Mouse (Mus musculus): Measurements from ENCODE around the gene Dag1. TPM values are rescaled to one million over a fixed set of nuclear protein-coding genes. Genes with fewer than 3 reads are reported as not detected.
"Not testable (repeated sequence)": the region's sequence is repeated elsewhere in the genome, so short reads cannot be mapped to it uniquely, and the experiment has no call there.

The Dag1 gene
- total RNA-seq, 2 experiments from 2014 or later, result 119 to 120 TPM

GRCm38 (mm10) chr9:108274476-108275330 lies 10.9 kb upstream of the Dag1 start:
- no peak for DNase-seq (ENCODE audit: low spot score in 2 of 2)

DNA sequence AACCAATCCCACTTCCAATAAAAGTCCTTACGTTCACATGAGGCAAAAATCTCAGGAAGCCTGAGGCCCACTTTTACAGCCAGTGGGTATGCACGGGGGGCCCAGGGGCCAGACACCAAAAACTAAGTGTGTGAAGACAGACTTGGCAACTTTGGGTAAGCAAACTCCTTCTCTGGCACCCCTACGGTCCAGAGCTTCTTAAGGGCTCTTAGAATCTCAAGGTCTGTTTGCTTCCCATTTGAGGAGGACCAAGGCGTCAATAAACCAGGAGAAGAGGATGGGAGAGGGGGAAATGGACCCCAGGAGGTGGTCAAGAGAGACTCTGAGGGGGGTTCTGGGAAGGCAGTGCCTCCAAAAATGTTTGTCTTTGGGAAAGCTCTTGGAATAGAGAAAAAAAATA lies 9.7 kb upstream of the Dag1 start:
- no peak for DNase-seq (ENCODE audit: low spot score in 2 of 2)

DNA sequence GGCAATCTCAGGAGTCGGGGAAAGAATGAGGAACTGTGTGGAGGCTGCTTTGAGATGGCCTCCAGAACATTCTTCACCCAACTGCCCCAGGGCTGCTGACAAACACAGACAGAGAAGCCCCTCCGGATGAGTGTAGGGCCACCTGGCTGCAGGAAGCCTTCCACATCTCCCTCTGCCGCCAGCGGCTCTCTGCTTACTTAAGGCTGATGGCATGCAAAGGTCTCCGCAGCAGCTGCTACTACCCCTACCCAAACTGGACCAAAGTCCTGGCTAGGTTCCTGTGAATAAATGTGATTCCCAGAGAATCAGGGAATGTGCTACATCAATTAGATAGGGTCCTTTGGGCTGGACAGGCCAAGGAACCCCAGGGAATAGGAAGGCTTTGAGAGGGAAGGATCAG lies 8.9 kb upstream of the Dag1 start:
- DNase-seq (ENCODE audit: low spot score in 2 of 2), result no peak

GRCm38 (mm10) chr9:108271941-108272340 lies 8.2 kb upstream of the Dag1 start:
- no peak for DNase-seq (ENCODE audit: low spot score in 2 of 2)

- not testable (repeated sequence) for DNase-seq (ENCODE audit: low spot score in 2 of 2)
These were observed 4.9 kb upstream of the Dag1 start for GRCm38 (mm10) chr9:108268701-108269100.

GRCm38 (mm10) chr9:108267691-108268090 lies 3.9 kb upstream of the Dag1 start:
- DNase-seq (ENCODE audit: low spot score in 2 of 2), result no peak

- no peak for DNase-seq (ENCODE audit: low spot score in 2 of 2)
These were observed 2.6 kb upstream of the Dag1 start for GRCm38 (mm10) chr9:108266261-108266935.

- DNase-seq (ENCODE audit: low spot score in 2 of 2), result no peak
These were observed 598 bp upstream of the Dag1 start for GRCm38 (mm10) chr9:108264191-108264921.

GRCm38 (mm10) chr9:108263131-108263681 lies 552 bp downstream of the Dag1 start:
- peak in 1 of 2 experiments; percentile 19 for DNase-seq (ENCODE audit: low spot score in 2 of 2)

DNA sequence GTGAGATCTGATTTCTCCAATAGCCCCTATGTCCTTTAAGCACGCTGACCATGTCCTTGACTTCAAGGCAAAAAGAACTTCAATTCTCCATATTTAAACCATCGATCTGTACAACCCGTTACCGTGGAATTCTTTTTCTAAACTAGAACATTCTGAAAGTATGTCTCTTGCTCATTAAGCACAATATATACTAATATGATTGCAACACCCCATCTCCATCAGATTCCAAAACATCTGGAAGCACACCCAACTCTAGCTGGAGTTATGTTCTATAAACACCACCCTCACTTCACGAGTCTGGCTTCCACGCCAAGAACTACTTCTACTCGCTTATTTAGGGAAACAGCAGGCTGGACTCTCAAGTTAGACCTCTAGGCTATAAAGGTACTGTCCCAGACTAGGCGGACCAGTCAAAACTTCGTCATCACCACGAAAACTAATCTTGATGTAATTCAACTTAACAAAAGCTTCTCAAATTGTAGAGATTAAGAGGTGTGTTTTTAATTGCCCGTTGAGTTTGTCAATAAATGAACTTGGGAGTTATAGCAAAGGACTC lies 1.2 kb downstream of the Dag1 start:
- no peak for DNase-seq (ENCODE audit: low spot score in 2 of 2)

GRCm38 (mm10) chr9:108261865-108262264 lies 1.9 kb downstream of the Dag1 start:
- DNase-seq (ENCODE audit: low spot score in 2 of 2), result no peak

DNA sequence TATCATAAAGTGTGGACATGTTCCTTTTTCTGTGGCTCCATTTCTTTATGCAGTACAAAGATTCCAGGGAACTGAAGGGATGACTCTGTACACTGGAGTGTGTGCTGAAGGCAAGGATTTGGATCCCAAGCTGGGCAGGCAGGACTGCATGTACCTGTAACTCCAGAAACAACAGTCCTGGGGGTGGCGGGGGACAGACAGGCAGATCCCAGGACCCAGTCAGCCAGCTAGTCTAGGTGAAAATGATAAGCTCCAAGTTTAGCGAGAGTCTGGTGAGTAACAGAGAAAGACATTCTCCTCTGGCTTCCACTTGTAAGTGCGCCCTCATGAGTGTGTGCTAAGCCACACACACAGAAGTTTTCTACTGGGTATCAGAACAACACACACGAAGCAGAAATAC lies 3.2 kb downstream of the Dag1 start:
- no peak for DNase-seq (ENCODE audit: low spot score in 2 of 2)

DNA sequence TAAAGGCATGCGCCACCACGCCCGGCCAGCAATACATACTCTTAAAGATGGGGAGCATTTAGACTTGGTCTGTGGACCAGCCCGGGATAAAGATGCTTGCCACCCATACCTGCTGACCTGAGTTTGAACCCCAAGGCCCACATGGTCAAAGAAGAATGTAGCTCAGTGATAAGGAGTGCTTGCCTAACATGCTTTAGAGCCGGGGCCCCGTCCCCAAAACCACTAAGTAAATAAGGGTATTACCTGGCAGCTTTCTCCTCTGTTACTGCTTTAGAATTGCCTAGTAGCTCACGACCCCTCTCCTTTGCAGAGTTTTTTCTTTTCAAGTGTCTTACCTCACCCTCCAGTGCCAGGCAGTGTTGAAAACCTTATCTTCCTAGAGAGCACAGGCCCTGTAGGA lies 11.0 kb downstream of the Dag1 start:
- no peak for DNase-seq (ENCODE audit: low spot score in 2 of 2)

- DNase-seq (ENCODE audit: low spot score in 2 of 2), result no peak
These were observed 11.9 kb downstream of the Dag1 start for GRCm38 (mm10) chr9:108251877-108252276.

- no peak for DNase-seq (ENCODE audit: low spot score in 2 of 2)
These were observed 14.8 kb downstream of the Dag1 start for GRCm38 (mm10) chr9:108248957-108249356.

- DNase-seq (ENCODE audit: low spot score in 2 of 2), result no peak
These were observed 18.8 kb downstream of the Dag1 start for GRCm38 (mm10) chr9:108244984-108245383.

DNA sequence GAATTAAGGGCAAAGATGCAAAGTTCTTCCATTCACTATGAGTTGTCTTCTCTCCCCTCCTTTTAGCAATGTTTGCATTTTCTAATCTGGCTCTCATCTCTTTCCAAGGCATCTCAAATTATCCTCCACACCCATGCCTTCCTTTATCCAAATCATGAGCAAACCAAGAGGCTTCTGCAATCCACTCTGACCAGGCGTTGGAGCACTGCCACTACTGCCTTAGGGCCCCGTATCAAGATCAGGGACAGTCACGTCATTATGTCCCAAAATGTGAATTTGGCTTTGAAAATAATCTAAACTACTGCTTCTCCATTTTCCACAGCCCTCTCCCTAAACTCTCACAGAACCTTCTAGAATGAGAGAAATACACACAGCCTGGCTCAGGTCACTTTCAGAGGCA lies 19.2 kb downstream of the Dag1 start:
- DNase-seq (ENCODE audit: low spot score in 2 of 2), result no peak

DNA sequence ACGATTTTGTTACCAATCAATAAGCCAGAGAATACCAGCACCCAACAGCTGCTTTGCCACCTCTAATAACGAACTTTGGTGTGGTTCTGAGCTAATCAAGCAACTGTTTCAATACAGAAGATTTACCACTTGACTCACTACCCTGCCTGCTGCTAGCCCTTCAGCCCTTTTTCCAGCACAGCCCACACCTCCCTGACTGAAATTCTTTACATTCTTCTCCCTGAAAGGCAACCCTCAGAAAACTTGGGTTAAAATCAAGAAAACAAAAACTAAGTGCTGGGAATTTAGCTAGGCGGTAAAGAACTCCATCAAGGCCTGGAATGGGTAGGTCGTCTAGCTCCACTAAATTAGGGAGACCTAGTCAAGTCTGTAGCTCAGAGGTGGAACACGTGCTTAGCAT lies 23.8 kb downstream of the Dag1 start:
- no peak for DNase-seq (ENCODE audit: low spot score in 2 of 2)

GRCm38 (mm10) chr9:108238831-108239230 lies 24.9 kb downstream of the Dag1 start:
- no peak for DNase-seq (ENCODE audit: low spot score in 2 of 2)

GRCm38 (mm10) chr9:108238402-108238801 lies 25.4 kb downstream of the Dag1 start:
- no peak for DNase-seq (ENCODE audit: low spot score in 2 of 2)

DNA sequence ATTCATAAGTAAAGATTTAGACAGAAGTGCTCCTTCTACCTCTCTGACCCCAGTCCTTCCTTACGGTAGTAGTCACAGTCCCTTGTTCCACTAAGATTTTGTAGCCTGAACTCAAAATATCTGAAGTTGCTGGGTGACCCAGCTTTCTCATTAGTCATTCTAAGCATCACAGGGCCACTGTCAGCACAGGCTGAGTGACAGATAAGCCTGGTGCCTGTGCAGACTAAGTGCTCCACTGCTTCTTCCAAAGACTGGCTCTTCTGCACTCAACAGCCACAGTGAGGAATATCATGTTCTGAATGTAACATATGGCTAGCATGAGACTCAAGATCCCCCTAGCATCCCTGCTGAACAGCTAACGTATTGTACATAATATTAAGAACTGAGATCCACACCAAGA lies 29.1 kb downstream of the Dag1 start:
- no peak for DNase-seq (ENCODE audit: low spot score in 2 of 2)

Data from layer of hippocampus, postnatal 14 days (tissue).